Mouse (Mus musculus): ENCODE measurements around the gene Cyp4f37. TPM values are rescaled to one million over a fixed set of nuclear protein-coding genes. Genes with fewer than 3 reads are reported as not detected.

Gene Cyp4f37
- polyA plus RNA-seq, 1 experiment from 2014 or later, result not detected

- no peak overlapping the region for H3K27ac ChIP-seq
- H3K9me3 ChIP-seq, result no peaks in the 10 kb centered on the region
- H3K27me3 ChIP-seq (ENCODE audit: insufficient read depth, poor library complexity, severe bottlenecking), result no peaks in the 10 kb centered on the region
- H3K4me1 ChIP-seq (replicated peaks), result peaks cover 5% of the 10 kb centered on the region; the same call in 1 of the 2 replicates
- 56% methylated on average over 3 of the region's 3 CpGs for WGBS
- no peak for DNase-seq (ENCODE audit: low spot score)
- H3K36me3 ChIP-seq, result no peaks in the 10 kb centered on the region
- H3K4me3 ChIP-seq, result no peak overlapping the region
Measured at GRCm38 (mm10) chr17:32636341-32636740, 15.2 kb downstream of the Cyp4f37 start.

- Histone ChIP-seq H3K27me3 (ENCODE audit: insufficient read depth, poor library complexity, severe bottlenecking) (no peaks in the 10 kb centered on the region), H3K36me3 (no peaks in the 10 kb centered on the region), H3K4me3 (no peak overlapping the region), H3K9me3 (no peaks in the 10 kb centered on the region), H3K4me1 (replicated peaks) (peaks cover 5% of the 10 kb centered on the region; the same call in 1 of the 2 replicates), H3K27ac (no peak overlapping the region)
- WGBS, result 83% methylated on average over 2 of the region's 2 CpGs
- no peak for DNase-seq (ENCODE audit: low spot score)
Measured at GRCm38 (mm10) chr17:32637151-32637550, 16.0 kb downstream of the Cyp4f37 start.

- no peak overlapping the region for H3K4me3 ChIP-seq
- H3K4me1 ChIP-seq (replicated peaks), result no peaks in the 10 kb centered on the region
- H3K27ac ChIP-seq, result no peak overlapping the region
- no peaks in the 10 kb centered on the region for H3K9me3 ChIP-seq
- no peak for DNase-seq (ENCODE audit: low spot score)
- no peaks in the 10 kb centered on the region for H3K27me3 ChIP-seq (ENCODE audit: insufficient read depth, poor library complexity, severe bottlenecking)
- WGBS, result 82% methylated on average over 4 of the region's 4 CpGs
- H3K36me3 ChIP-seq, result no peaks in the 10 kb centered on the region
Measured at GRCm38 (mm10) chr17:32646631-32647030, 25.5 kb downstream of the Cyp4f37 start.

- no peaks in the 10 kb centered on the region for H3K4me1 ChIP-seq (replicated peaks)
- DNase-seq (ENCODE audit: low spot score), result no peak
- no peaks in the 10 kb centered on the region for H3K36me3 ChIP-seq
- WGBS, result 94% methylated on average over 4 of the region's 4 CpGs
- no peaks in the 10 kb centered on the region for H3K9me3 ChIP-seq
- no peak overlapping the region for H3K27ac ChIP-seq
- H3K27me3 ChIP-seq (ENCODE audit: insufficient read depth, poor library complexity, severe bottlenecking), result no peaks in the 10 kb centered on the region
- no peak overlapping the region for H3K4me3 ChIP-seq
Measured at GRCm38 (mm10) chr17:32653860-32654259, 32.8 kb downstream of the Cyp4f37 start.

GRCm38 (mm10) chr17:32657041-32657440 lies 35.9 kb downstream of the Cyp4f37 start:
- H3K4me1 ChIP-seq (replicated peaks), result no peaks in the 10 kb centered on the region
- H3K27me3 ChIP-seq (ENCODE audit: insufficient read depth, poor library complexity, severe bottlenecking), result no peaks in the 10 kb centered on the region
- no peak for DNase-seq (ENCODE audit: low spot score)
- WGBS, result 81% methylated on average over 3 of the region's 3 CpGs
- H3K4me3 ChIP-seq, result no peak overlapping the region
- H3K27ac ChIP-seq, result no peak overlapping the region
- no peaks in the 10 kb centered on the region for H3K36me3 ChIP-seq
- no peaks in the 10 kb centered on the region for H3K9me3 ChIP-seq

GRCm38 (mm10) chr17:32658246-32658645 lies 37.1 kb downstream of the Cyp4f37 start:
- no peaks in the 10 kb centered on the region for H3K36me3 ChIP-seq
- no peaks in the 10 kb centered on the region for H3K27me3 ChIP-seq (ENCODE audit: insufficient read depth, poor library complexity, severe bottlenecking)
- DNase-seq (ENCODE audit: low spot score), result no peak
- H3K4me1 ChIP-seq (replicated peaks), result no peaks in the 10 kb centered on the region
- no peak overlapping the region for H3K27ac ChIP-seq
- 68% methylated on average over 1 of the region's 1 CpGs for WGBS
- no peak overlapping the region for H3K4me3 ChIP-seq
- no peaks in the 10 kb centered on the region for H3K9me3 ChIP-seq

- no peaks in the 10 kb centered on the region for H3K36me3 ChIP-seq
- WGBS, result 63% methylated on average over 2 of the region's 2 CpGs
- H3K4me3 ChIP-seq, result no peak within 1 kb of the TSS
- no peak within 1 kb of the TSS for H3K27ac ChIP-seq
- H3K4me1 ChIP-seq (replicated peaks), result no peaks in the 10 kb centered on the region
- DNase-seq (ENCODE audit: low spot score), result no peak
- no peaks in the 10 kb centered on the region for H3K9me3 ChIP-seq
- no peaks in the 10 kb centered on the region for H3K27me3 ChIP-seq (ENCODE audit: insufficient read depth, poor library complexity, severe bottlenecking)
Measured at GRCm38 (mm10) chr17:32658712-32659111, 37.6 kb downstream of the Cyp4f37 start, which contains the start of gene Cyp4f40. Gene Cyp4f40 (plus strand): TSS chr17:32658900.

- H3K27me3 ChIP-seq (ENCODE audit: insufficient read depth, poor library complexity, severe bottlenecking), result no peaks in the 10 kb centered on the region
- no peak for DNase-seq (ENCODE audit: low spot score)
- no peak overlapping the region for H3K27ac ChIP-seq
- H3K4me3 ChIP-seq, result no peak overlapping the region
- peaks cover 6% of the 10 kb centered on the region; the same call in 1 of the 2 replicates for H3K4me1 ChIP-seq (replicated peaks)
- no peaks in the 10 kb centered on the region for H3K36me3 ChIP-seq
- 69% methylated on average over 7 of the region's 7 CpGs for WGBS
- H3K9me3 ChIP-seq, result no peaks in the 10 kb centered on the region
Measured at GRCm38 (mm10) chr17:32673976-32674375, 52.9 kb downstream of the Cyp4f37 start.

- Histone ChIP-seq H3K4me1 (replicated peaks) (peaks cover 6% of the 10 kb centered on the region; the same call in 1 of the 2 replicates), H3K27me3 (ENCODE audit: insufficient read depth, poor library complexity, severe bottlenecking) (no peaks in the 10 kb centered on the region), H3K4me3 (peak overlapping the region; percentile 16; the same call in 1 of the 2 replicates), H3K9me3 (no peaks in the 10 kb centered on the region), H3K36me3 (no peaks in the 10 kb centered on the region), H3K27ac (no peak overlapping the region)
- DNase-seq (ENCODE audit: low spot score), result peak; percentile 27
- 44% methylated on average over 21 of the region's 21 CpGs for WGBS
Measured at GRCm38 (mm10) chr17:32676040-32676635, 55.0 kb downstream of the Cyp4f37 start.

GRCm38 (mm10) chr17:32680404-32680803 lies 59.3 kb downstream of the Cyp4f37 start:
- Histone ChIP-seq H3K9me3 (no peaks in the 10 kb centered on the region), H3K36me3 (no peaks in the 10 kb centered on the region), H3K27me3 (ENCODE audit: insufficient read depth, poor library complexity, severe bottlenecking) (no peaks in the 10 kb centered on the region), H3K4me1 (replicated peaks) (peaks cover 19% of the 10 kb centered on the region), H3K27ac (no peak overlapping the region), H3K4me3 (no peak overlapping the region)
- WGBS, result 31% methylated on average over 2 of the region's 2 CpGs
- peak; percentile 24 for DNase-seq (ENCODE audit: low spot score)

GRCm38 (mm10) chr17:32685048-32685750 lies 64.1 kb downstream of the Cyp4f37 start, which contains the start of gene Cyp4f15:
Gene Cyp4f15 (plus strand): TSS chr17:32685627.
- Histone ChIP-seq H3K4me3 (peak within 1 kb of the TSS; percentile 6; the same call in 1 of the 2 replicates), H3K9me3 (no peaks in the 10 kb centered on the region), H3K36me3 (no peaks in the 10 kb centered on the region), H3K4me1 (replicated peaks) (peaks cover 25% of the 10 kb centered on the region), H3K27me3 (ENCODE audit: insufficient read depth, poor library complexity, severe bottlenecking) (no peaks in the 10 kb centered on the region), H3K27ac (peak within 1 kb of the TSS; percentile 86)
- WGBS, result 20% methylated on average over 7 of the region's 7 CpGs
- peak; percentile 71 for DNase-seq (ENCODE audit: low spot score)

Measured in hindbrain, embryonic 10.5 days (tissue).